Mouse (Mus musculus): ENCODE measurements around the gene Apoa2.
"Not testable (repeated sequence)": the region's sequence is repeated elsewhere in the genome, so short reads cannot be mapped to it uniquely, and the experiment has no call there.

Gene Apoa2

GRCm38 (mm10) chr1:171235791-171236190 lies 10.9 kb downstream of the Apoa2 start:
- no peak for DNase-seq (ENCODE audit: low spot score in 2 of 2)

GRCm38 (mm10) chr1:171237438-171237837 lies 12.6 kb downstream of the Apoa2 start:
- no peak for DNase-seq (ENCODE audit: low spot score in 2 of 2)

- DNase-seq (ENCODE audit: low spot score in 2 of 2): no peak
These were observed 13.6 kb downstream of the Apoa2 start for GRCm38 (mm10) chr1:171238463-171238862.

GRCm38 (mm10) chr1:171239992-171240744 lies 15.3 kb downstream of the Apoa2 start:
- no peak for DNase-seq (ENCODE audit: low spot score in 2 of 2)

- no peak for DNase-seq (ENCODE audit: low spot score in 2 of 2)
These were observed 16.1 kb downstream of the Apoa2 start for GRCm38 (mm10) chr1:171240911-171241310.

- DNase-seq (ENCODE audit: low spot score in 2 of 2): not testable (repeated sequence)
These were observed 17.1 kb downstream of the Apoa2 start for GRCm38 (mm10) chr1:171241952-171242351.

GRCm38 (mm10) chr1:171245353-171245752 lies 20.5 kb downstream of the Apoa2 start:
- no peak for DNase-seq (ENCODE audit: low spot score in 2 of 2)

GRCm38 (mm10) chr1:171246709-171247452 lies 22.0 kb downstream of the Apoa2 start:
- DNase-seq (ENCODE audit: low spot score in 2 of 2): peak; percentile 95 to 98

- no peak for DNase-seq (ENCODE audit: low spot score in 2 of 2)
These were observed 22.6 kb downstream of the Apoa2 start for GRCm38 (mm10) chr1:171247453-171247841.

GRCm38 (mm10) chr1:171247916-171248315 lies 23.1 kb downstream of the Apoa2 start:
- no peak for DNase-seq (ENCODE audit: low spot score in 2 of 2)

GRCm38 (mm10) chr1:171248386-171249226 lies 23.8 kb downstream of the Apoa2 start:
- no peak for DNase-seq (ENCODE audit: low spot score in 2 of 2)

- DNase-seq (ENCODE audit: low spot score in 2 of 2): peak in 1 of 2 experiments; percentile 29
These were observed 25.2 kb downstream of the Apoa2 start, which contains the start of gene Adamts4 for GRCm38 (mm10) chr1:171249913-171250600. Adamts4 (plus strand) TSS chr1:171250421.

GRCm38 (mm10) chr1:171250680-171251593 lies 26.1 kb downstream of the Apoa2 start, which contains the start of gene Ndufs2:
Ndufs2 (minus strand) TSS chr1:171251388.
- no peak for DNase-seq (ENCODE audit: low spot score in 2 of 2)

- DNase-seq (ENCODE audit: low spot score in 2 of 2): no peak
These were observed 26.9 kb downstream of the Apoa2 start for GRCm38 (mm10) chr1:171251594-171252324.

- DNase-seq (ENCODE audit: low spot score in 2 of 2): no peak
These were observed 27.6 kb downstream of the Apoa2 start for GRCm38 (mm10) chr1:171252415-171252814.

- no peak for DNase-seq (ENCODE audit: low spot score in 2 of 2)
These were observed 31.4 kb downstream of the Apoa2 start for GRCm38 (mm10) chr1:171256095-171256818.

GRCm38 (mm10) chr1:171256937-171257548 lies 32.2 kb downstream of the Apoa2 start:
- peak; percentile 48 to 55 for DNase-seq (ENCODE audit: low spot score in 2 of 2)

- DNase-seq (ENCODE audit: low spot score in 2 of 2): no peak
These were observed 32.9 kb downstream of the Apoa2 start for GRCm38 (mm10) chr1:171257781-171258180.
